Mouse (Mus musculus): ENCODE results near the gene Ppp1r3c. TPM values are rescaled to one million over a fixed set of nuclear protein-coding genes. Genes with fewer than 3 reads are reported as not detected.
A peak's percentile ranks its signal among the peaks of the same experiment; 100 is the strongest.

The Ppp1r3c gene
- total and polyA plus RNA-seq, 2 experiments from 2014 or later: 8.4 to 26.7 TPM

DNA sequence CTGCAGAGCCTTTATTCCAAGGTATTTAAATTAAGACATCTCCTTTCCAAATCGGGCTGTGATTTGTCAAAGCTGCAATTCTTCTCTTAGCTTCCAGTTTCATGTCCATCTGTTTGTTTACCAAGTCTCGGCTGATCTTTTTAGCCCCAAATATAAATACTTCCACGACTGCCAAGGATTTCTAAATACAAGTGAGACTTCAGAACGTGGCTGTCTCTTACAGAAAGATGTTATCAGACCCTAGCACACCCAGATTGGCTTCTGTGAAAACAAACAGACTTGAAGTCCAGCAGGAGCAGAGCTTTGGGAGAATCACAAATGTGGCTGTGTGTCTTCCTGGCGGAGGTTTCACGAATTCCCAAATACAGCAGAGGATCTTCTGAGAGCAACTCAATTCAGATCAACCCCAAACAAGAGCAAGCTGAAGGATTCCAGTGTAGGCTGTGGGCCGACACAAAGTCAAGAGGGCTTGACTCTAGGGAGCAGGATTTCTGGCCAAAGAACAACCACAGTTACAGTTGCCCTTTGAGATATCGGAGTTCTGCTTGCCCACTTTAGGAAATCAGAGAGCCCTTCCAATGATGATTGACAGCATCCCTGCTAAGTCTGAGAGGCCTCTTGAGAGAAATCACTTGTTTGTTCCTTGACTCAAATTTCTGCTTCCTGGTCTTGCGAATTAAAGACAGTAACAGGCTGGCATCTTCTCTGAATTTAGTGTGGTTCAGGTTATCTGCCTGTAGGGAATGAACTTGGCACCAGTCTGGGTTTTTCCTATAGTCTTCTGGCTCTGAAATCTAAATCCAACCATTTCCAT is 34.4 kb downstream of the Ppp1r3c start:
- 0 out of 2 replicates have a peak, but pooled peaks cover 3% of the 10 kb centered on the region for H3K9me3 ChIP-seq (ENCODE audit: low read length)
- H3K4me1 ChIP-seq (ENCODE audit: insufficient read depth, low read length): no peaks in the 10 kb centered on the region
- DNase-seq (ENCODE audit: low spot score): no peak
- no peak overlapping the region for H3K27ac ChIP-seq (ENCODE audit: low read depth, low read length)
- H3K27me3 ChIP-seq (ENCODE audit: insufficient read depth, low read length): no peaks in the 10 kb centered on the region
- WGBS: 50% methylated on average over 9 of the region's 9 CpGs
- H3K4me3 ChIP-seq (ENCODE audit: low read depth, low read length): no peak overlapping the region
- no peak overlapping the region for H3K9ac ChIP-seq (replicated peaks; ENCODE audit: low read length, poor library complexity, severe bottlenecking)
- ATAC-seq (ENCODE audit: low FRiP score): no peak
- no peak overlapping the region for H3K4me2 ChIP-seq (ENCODE audit: low read depth, low read length, poor library complexity, severe bottlenecking)
- H3K36me3 ChIP-seq (ENCODE audit: insufficient read depth, low read length): no peaks in the 10 kb centered on the region
- TF ChIP-seq CTCF (IDR thresholded peaks at IDR 0.05): no peak

DNA sequence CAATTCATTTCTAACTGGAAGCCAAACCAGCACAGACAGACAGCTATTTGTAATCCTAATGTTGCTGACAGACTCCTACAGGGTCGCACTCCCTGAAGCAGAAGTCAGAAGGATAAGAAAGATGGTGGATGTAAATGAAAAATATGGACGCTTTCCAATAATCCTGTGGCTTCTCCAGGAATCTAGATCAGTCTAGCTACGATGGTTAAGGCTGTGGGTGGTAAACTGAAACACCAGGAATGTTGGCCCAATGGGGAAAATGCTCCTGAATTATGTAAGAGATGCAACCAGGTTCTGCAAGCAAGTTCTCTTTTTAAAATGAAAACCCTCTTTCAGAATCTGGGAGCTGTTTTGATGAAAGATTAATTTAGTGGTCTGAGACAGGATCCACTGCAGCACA is 35.1 kb downstream of the Ppp1r3c start:
- H3K4me1 ChIP-seq (ENCODE audit: insufficient read depth, low read length): no peaks in the 10 kb centered on the region
- no peak for TF ChIP-seq CTCF (IDR thresholded peaks at IDR 0.05)
- H3K36me3 ChIP-seq (ENCODE audit: insufficient read depth, low read length): no peaks in the 10 kb centered on the region
- 0 out of 2 replicates have a peak, but pooled peaks cover 3% of the 10 kb centered on the region for H3K9me3 ChIP-seq (ENCODE audit: low read length)
- 52% methylated on average over 3 of the region's 3 CpGs for WGBS
- ATAC-seq (ENCODE audit: low FRiP score): no peak
- H3K4me3 ChIP-seq (ENCODE audit: low read depth, low read length): no peak overlapping the region
- no peak overlapping the region for H3K9ac ChIP-seq (replicated peaks; ENCODE audit: low read length, poor library complexity, severe bottlenecking)
- H3K27ac ChIP-seq (ENCODE audit: low read depth, low read length): no peak overlapping the region
- no peak overlapping the region for H3K4me2 ChIP-seq (ENCODE audit: low read depth, low read length, poor library complexity, severe bottlenecking)
- H3K27me3 ChIP-seq (ENCODE audit: insufficient read depth, low read length): no peaks in the 10 kb centered on the region
- no peak for DNase-seq (ENCODE audit: low spot score)

DNA sequence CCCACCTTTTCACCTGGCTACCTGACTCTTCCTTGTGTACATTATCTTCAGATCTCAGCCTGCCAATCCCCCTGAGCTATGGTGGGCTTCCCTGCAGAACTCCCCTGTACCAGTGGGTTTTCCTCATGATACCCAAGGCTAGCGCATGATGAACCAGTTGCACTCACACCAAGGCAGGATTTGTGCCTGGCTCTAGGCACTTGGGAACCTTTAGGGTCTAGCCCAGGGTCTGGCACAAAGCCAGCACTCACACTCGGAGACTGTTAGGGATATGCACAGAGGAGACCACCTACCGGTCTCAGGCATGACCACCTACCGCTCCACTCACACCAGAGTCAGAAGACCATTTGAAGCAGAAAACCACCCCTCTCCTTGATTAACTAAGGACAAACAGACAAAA is 35.5 kb downstream of the Ppp1r3c start:
- DNase-seq (ENCODE audit: low spot score) (no peak), ATAC-seq (ENCODE audit: low FRiP score) (no peak)
- 0 out of 2 replicates have a peak, but pooled peaks cover 3% of the 10 kb centered on the region for H3K9me3 ChIP-seq (ENCODE audit: low read length)
- H3K4me3 ChIP-seq (ENCODE audit: low read depth, low read length): no peak overlapping the region
- 63% methylated on average over 4 of the region's 4 CpGs for WGBS
- no peaks in the 10 kb centered on the region for H3K36me3 ChIP-seq (ENCODE audit: insufficient read depth, low read length)
- no peak overlapping the region for H3K9ac ChIP-seq (replicated peaks; ENCODE audit: low read length, poor library complexity, severe bottlenecking)
- no peaks in the 10 kb centered on the region for H3K27me3 ChIP-seq (ENCODE audit: insufficient read depth, low read length)
- TF ChIP-seq CTCF (IDR thresholded peaks at IDR 0.05): no peak
- H3K27ac ChIP-seq (ENCODE audit: low read depth, low read length): no peak overlapping the region
- H3K4me2 ChIP-seq (ENCODE audit: low read depth, low read length, poor library complexity, severe bottlenecking): no peak overlapping the region
- H3K4me1 ChIP-seq (ENCODE audit: insufficient read depth, low read length): no peaks in the 10 kb centered on the region

DNA sequence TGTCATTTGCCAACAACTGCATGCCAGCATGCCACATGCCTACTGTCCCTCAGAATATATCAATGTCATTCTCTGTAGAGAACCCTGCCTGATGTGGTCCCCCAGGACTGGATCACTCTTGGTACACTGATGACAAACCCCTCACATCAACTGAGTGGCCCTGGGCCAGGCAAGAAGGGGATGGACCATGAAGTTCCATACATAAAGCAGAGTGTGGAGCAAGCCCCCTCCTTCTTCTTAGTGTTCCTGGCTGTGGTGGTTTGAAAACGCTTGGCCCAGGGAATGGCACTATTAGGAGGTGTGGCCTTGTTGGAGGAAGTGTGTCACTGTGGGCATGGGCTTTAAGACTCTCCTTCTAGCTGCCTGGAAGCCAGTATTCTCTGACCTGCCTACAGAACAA is 37.3 kb downstream of the Ppp1r3c start:
- no peak for TF ChIP-seq CTCF (IDR thresholded peaks at IDR 0.05)
- H3K36me3 ChIP-seq (ENCODE audit: insufficient read depth, low read length): no peaks in the 10 kb centered on the region
- no peaks in the 10 kb centered on the region for H3K4me1 ChIP-seq (ENCODE audit: insufficient read depth, low read length)
- H3K27ac ChIP-seq (ENCODE audit: low read depth, low read length): no peak overlapping the region
- DNase-seq (ENCODE audit: low spot score) (no peak), ATAC-seq (ENCODE audit: low FRiP score) (no peak)
- no peak overlapping the region for H3K4me2 ChIP-seq (ENCODE audit: low read depth, low read length, poor library complexity, severe bottlenecking)
- no peaks in the 10 kb centered on the region for H3K9me3 ChIP-seq (ENCODE audit: low read length)
- H3K4me3 ChIP-seq (ENCODE audit: low read depth, low read length): no peak overlapping the region
- H3K9ac ChIP-seq (replicated peaks; ENCODE audit: low read length, poor library complexity, severe bottlenecking): no peak overlapping the region
- H3K27me3 ChIP-seq (ENCODE audit: insufficient read depth, low read length): no peaks in the 10 kb centered on the region
- WGBS: 89% methylated on average over 1 of the region's 1 CpGs

DNA sequence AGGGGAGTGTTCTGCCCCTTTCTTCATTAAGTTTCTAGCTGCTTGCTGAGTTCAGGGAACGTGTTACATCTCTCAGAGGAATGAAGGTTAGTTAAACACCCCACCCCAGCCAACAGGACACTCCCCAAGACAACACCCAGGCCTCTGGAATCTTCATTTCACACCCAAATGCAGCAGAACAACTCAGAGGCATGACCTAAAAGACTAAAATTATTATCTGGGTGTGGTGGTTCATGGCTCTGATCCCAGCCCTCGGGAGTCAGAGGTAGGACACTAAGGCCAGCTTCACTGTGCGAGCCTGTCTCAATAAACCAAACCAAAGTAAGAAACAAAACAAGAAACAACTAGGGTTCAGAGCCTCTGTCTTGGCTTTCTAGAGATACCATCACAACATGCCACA is 38.3 kb downstream of the Ppp1r3c start:
- no peaks in the 10 kb centered on the region for H3K4me1 ChIP-seq (ENCODE audit: insufficient read depth, low read length)
- 81% methylated on average over 3 of the region's 3 CpGs for WGBS
- no peak overlapping the region for H3K27ac ChIP-seq (ENCODE audit: low read depth, low read length)
- ATAC-seq (ENCODE audit: low FRiP score) (no peak), DNase-seq (ENCODE audit: low spot score) (no peak)
- no peak overlapping the region for H3K4me2 ChIP-seq (ENCODE audit: low read depth, low read length, poor library complexity, severe bottlenecking)
- no peaks in the 10 kb centered on the region for H3K36me3 ChIP-seq (ENCODE audit: insufficient read depth, low read length)
- TF ChIP-seq CTCF (IDR thresholded peaks at IDR 0.05): no peak
- H3K4me3 ChIP-seq (ENCODE audit: low read depth, low read length): no peak overlapping the region
- no peaks in the 10 kb centered on the region for H3K9me3 ChIP-seq (ENCODE audit: low read length)
- no peaks in the 10 kb centered on the region for H3K27me3 ChIP-seq (ENCODE audit: insufficient read depth, low read length)
- no peak overlapping the region for H3K9ac ChIP-seq (replicated peaks; ENCODE audit: low read length, poor library complexity, severe bottlenecking)

DNA sequence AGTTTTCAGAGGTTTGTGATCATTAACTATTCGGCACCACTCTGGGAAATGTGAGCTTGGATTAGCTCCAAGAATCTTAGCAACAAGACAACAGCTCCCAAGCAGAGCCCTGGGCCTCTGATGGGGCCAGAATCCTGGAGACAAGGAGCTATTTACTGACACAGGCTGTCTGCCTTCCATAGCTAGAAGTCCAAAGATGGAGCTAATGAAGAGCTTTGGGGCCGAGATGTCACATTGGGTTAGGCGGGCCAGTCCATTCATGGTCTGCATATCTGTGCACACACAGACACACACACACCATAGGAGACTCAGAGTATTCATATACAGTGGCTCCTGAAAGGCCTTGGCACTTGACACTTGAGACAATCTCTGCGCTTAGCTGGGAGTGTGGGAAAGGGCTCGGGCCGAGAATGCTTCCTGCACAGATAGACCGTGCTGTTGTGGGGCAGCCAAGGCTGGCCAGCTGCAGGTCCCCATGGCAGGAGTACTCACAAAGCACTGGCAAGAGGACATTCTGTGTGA is 39.8 kb downstream of the Ppp1r3c start:
- peak; percentile 79 for DNase-seq (ENCODE audit: low spot score)
- no peaks in the 10 kb centered on the region for H3K27me3 ChIP-seq (ENCODE audit: insufficient read depth, low read length)
- 41% methylated on average over 7 of the region's 7 CpGs for WGBS

More for the DNA sequence above, 39.8 kb downstream of the Ppp1r3c start:
- no peaks in the 10 kb centered on the region for H3K36me3 ChIP-seq (ENCODE audit: insufficient read depth, low read length)
- H3K4me3 ChIP-seq (ENCODE audit: low read depth, low read length): no peak overlapping the region
- H3K27ac ChIP-seq (ENCODE audit: low read depth, low read length): peak overlapping the region; percentile 59
- TF ChIP-seq CTCF (IDR thresholded peaks at IDR 0.05): no peak
- H3K9ac ChIP-seq (replicated peaks; ENCODE audit: low read length, poor library complexity, severe bottlenecking): no peak overlapping the region
- no peak overlapping the region for H3K4me2 ChIP-seq (ENCODE audit: low read depth, low read length, poor library complexity, severe bottlenecking)
- H3K4me1 ChIP-seq (ENCODE audit: insufficient read depth, low read length): no peaks in the 10 kb centered on the region
- H3K9me3 ChIP-seq (ENCODE audit: low read length): no peaks in the 10 kb centered on the region
- ATAC-seq (ENCODE audit: low FRiP score): peak; percentile 79
